Mouse (Mus musculus) small intestine, adult 2 months (tissue): Measurements from ENCODE around the gene 2510009E07Rik.

Experiments used
- CTCF ChIP-seq: fragments of 200-500 bp; IDR thresholded peaks from 2 replicates; pipeline ENCODE4 v1.5.1; 2012; ENCODE audit warnings: low read depth, mild to moderate bottlenecking, control low read depth, inconsistent platforms, low read length, moderate library complexity, mixed read lengths; ENCODE audit not compliant: insufficient replicate concordance, insufficient read length; ENCODE audit errors: extremely low read depth
- POLR2A ChIP-seq: fragments of 200-500 bp; IDR thresholded peaks from 2 replicates; pipeline ENCODE4 v1.6.1; 2012; ENCODE audit warnings: low read depth, mild to moderate bottlenecking, control low read depth, inconsistent platforms, low read length, moderate library complexity

- TF ChIP-seq CTCF (no peak), POLR2A (no peak)
Observed at GRCm38 (mm10) chr16:21727421-21727820, 33.0 kb upstream of the 2510009E07Rik start.
